Comparison of ENCODE assay signal across 8 mouse cellular contexts in genomic region chr10:89327004-89327511, GRCm38 (mm10). TPM values are rescaled to one million over a fixed set of nuclear protein-coding genes. Genes with fewer than 3 reads are reported as not detected.
A peak's percentile ranks its signal among the peaks of the same experiment; 100 is the strongest.
DNase-seq lines count a peak whose midpoint lies in the region; ATAC-seq and TF ChIP-seq lines count a peak whose summit lies in the region.

No protein-coding gene starts in this region.

- TF ChIP-seq POLR2A in cerebellum, adult 2 months (IDR thresholded peaks at IDR 0.05; ENCODE audit: borderline replicate concordance, insufficient read depth, low read length) = no peak

- DNase-seq in ZHBTc4 (ENCODE audit: low read depth, low spot score) = peak; percentile 75
- DNase-seq in cerebellum, adult 2 months = peak; percentile 52 to 72
- peak; percentile 90 for DNase-seq in forebrain, postnatal 0 days
- peak; percentile 61 for DNase-seq in induced T-regulatory cell, adult 2 months (ENCODE audit: low read depth)
- DNase-seq in left cerebral cortex, adult 18-20 months (ENCODE audit: low spot score in 2 of 2) = peak; percentile 81 to 83
- peak; percentile 78 for DNase-seq in midbrain, embryonic 10.5 days (ENCODE audit: low spot score)
- DNase-seq in right cerebral cortex, postnatal 36 days (ENCODE audit: low spot score in 2 of 2) = peak; percentile 38 to 56

- H3K4me3 ChIP-seq in cerebellum, adult 2 months (replicated peaks; ENCODE audit: insufficient read depth, low read depth, low read length) = no peak overlapping the region
- H3K4me3 ChIP-seq in forebrain, postnatal 0 days (ENCODE audit: low read depth, low read length) = no peak overlapping the region
- no peak overlapping the region for H3K4me3 ChIP-seq in midbrain, embryonic 10.5 days

- 15% methylated on average over 15 of the region's 15 CpGs for WGBS in cerebellum, adult 2 months
- WGBS in forebrain, postnatal 0 days = 13% methylated on average over 15 of the region's 15 CpGs
- 23% methylated on average over 15 of the region's 15 CpGs for WGBS in midbrain, embryonic 10.5 days

- no peaks in the 10 kb centered on the region for H3K36me3 ChIP-seq in forebrain, postnatal 0 days (ENCODE audit: insufficient read depth)
- no peaks in the 10 kb centered on the region for H3K36me3 ChIP-seq in midbrain, embryonic 10.5 days

- 0 out of 2 replicates have a peak overlapping the region, but pooled peaks have one; percentile 4 for H3K9ac ChIP-seq in forebrain, postnatal 0 days

- H3K27me3 ChIP-seq in cerebellum, adult 2 months (ENCODE audit: control insufficient read depth, insufficient read depth, low read length) = no peaks in the 10 kb centered on the region
- H3K27me3 ChIP-seq in forebrain, postnatal 0 days (ENCODE audit: insufficient read depth, low read length) = no peaks in the 10 kb centered on the region
- 0 out of 2 replicates have a peak, but pooled peaks cover 5% of the 10 kb centered on the region for H3K27me3 ChIP-seq in midbrain, embryonic 10.5 days (ENCODE audit: low read depth, poor library complexity, severe bottlenecking)

- no peaks in the 10 kb centered on the region for H3K9me3 ChIP-seq in forebrain, postnatal 0 days (ENCODE audit: low read length)
- no peaks in the 10 kb centered on the region for H3K9me3 ChIP-seq in midbrain, embryonic 10.5 days (replicated peaks)

- H3K27ac ChIP-seq in cerebellum, adult 2 months (ENCODE audit: insufficient read depth, low read length) = no peak overlapping the region
- no peak overlapping the region for H3K27ac ChIP-seq in forebrain, postnatal 0 days (ENCODE audit: low read depth, low read length)
- no peak overlapping the region for H3K27ac ChIP-seq in midbrain, embryonic 10.5 days (replicated peaks)

- TF ChIP-seq CTCF in cerebellum, adult 2 months (IDR thresholded peaks at IDR 0.05; ENCODE audit: borderline replicate concordance, insufficient read depth, low read depth, low read length) = peak; percentile 83
- TF ChIP-seq CTCF in forebrain, postnatal 0 days (IDR thresholded peaks at IDR 0.05; ENCODE audit: low read depth) = peak; percentile 95

- H3K4me1 ChIP-seq in cerebellum, adult 2 months (ENCODE audit: control insufficient read depth, insufficient read depth, low read length) = no peaks in the 10 kb centered on the region
- no peaks in the 10 kb centered on the region for H3K4me1 ChIP-seq in forebrain, postnatal 0 days (ENCODE audit: insufficient read depth)
- peaks cover 5% of the 10 kb centered on the region for H3K4me1 ChIP-seq in midbrain, embryonic 10.5 days

- peak; percentile 95 for ATAC-seq in forebrain, postnatal 0 days
- ATAC-seq in monocyte, adult 5-6 weeks (replicated peaks; ENCODE audit: insufficient number of reproducible peaks, low FRiP score, low TSS enrichment, poor library complexity, severe bottlenecking) = no peak

- peak overlapping the region; percentile 36 for H3K4me2 ChIP-seq in forebrain, postnatal 0 days (ENCODE audit: low read depth)

RNA-seq across cellular contexts. Expression of gene Ano4, which starts 17.5 kb away (rescaled TPM):
- 14.0 and 17.9 TPM in 2 replicates for polyA plus RNA-seq in cerebellum, adult 2 months (2012; rRNA removed)
- total RNA-seq in forebrain, postnatal 0 days (2014; rRNA removed) = 10.6 and 13.6 TPM in 2 replicates
- polyA plus RNA-seq in forebrain, postnatal 0 days (2015; fragmentation: Nextera tagmentation; extraction: Ambion mirVana) = 3.7 and 4.4 TPM in 2 replicates
- total RNA-seq in left cerebral cortex, adult 18-20 months (2021) = 10 to 100 TPM; 18.3 to 19.1 TPM
- 0.44 and 0.89 TPM in 2 replicates for polyA plus RNA-seq in midbrain, embryonic 10.5 days (2016; fragmentation: Nextera tagmentation; extraction: Ambion mirVana)
- total RNA-seq in monocyte, adult 5-6 weeks (2017) = not detected in 3 replicates

Comparison
In these comparisons a context has a peak if more than half of its experiments do, and no peak if none do; other contexts are left out.
1. RNA of gene Ano4, which starts 17.5 kb away (total RNA-seq): 18.3 to 19.1 TPM in left cerebral cortex, adult 18-20 months and 10.6 to 13.6 TPM in forebrain, postnatal 0 days; not detected in monocyte, adult 5-6 weeks; every median in the first group is over 10 times any median in the second.
2. Peak in every context shown above with its lines, with median percentiles within 50 percentile points of each other: DNase-seq.